Mouse (Mus musculus) ovary, postnatal 10 days (tissue): ENCODE results near the gene Mindy4.

Experiments
- DNase-seq: peaks from one replicate; pipeline ENCODE4 v3.0.0; 2022; ENCODE audit warnings: low spot score

Mindy4 gene

DNA sequence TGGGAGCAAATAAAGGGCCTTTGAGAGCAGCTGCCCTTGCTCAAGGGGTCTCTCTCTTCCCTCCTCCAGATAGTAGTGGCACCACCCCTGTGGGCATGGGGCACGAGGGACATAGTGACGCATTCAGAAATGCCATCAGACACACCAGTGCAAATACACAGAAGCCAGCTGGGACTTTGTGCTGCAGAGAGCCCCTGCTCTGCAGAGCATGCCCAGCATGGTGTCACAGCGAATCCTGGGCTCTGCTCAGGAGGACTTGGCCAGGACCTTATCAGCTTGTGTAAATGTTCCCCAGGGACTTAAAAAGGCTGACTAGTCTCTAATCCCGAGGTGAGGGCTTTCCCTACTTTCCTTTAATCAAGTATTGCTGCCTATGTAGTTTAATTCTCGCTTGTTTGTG, 138.5 kb downstream of the Mindy4 start:
- DNase-seq: no peak

GRCm38 (mm10) chr6:55342328-55342727, 139.1 kb downstream of the Mindy4 start:
- no peak for DNase-seq

DNA sequence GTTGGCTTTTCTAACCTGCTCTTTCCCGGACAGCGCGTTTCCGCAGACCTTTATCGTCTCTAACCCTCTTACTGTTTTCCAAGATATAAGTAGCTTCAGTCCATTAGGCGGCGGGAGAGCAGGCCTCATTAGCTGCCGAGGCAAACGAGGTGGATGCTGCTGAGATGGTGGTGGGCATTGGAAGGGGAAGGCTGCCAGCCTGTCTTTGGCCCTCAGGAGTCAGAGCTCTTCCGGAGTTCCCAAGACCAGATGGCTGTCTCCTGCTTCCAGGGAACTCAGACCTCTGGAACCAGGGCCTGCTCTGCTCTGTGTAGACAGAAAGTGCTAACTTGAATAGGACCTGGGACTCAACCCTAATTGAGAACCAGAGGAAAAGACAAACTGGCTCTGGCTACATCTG, 140.3 kb downstream of the Mindy4 start:
- no peak for DNase-seq

- DNase-seq: no peak
These were observed 141.3 kb downstream of the Mindy4 start for GRCm38 (mm10) chr6:55344291-55345016.

DNA sequence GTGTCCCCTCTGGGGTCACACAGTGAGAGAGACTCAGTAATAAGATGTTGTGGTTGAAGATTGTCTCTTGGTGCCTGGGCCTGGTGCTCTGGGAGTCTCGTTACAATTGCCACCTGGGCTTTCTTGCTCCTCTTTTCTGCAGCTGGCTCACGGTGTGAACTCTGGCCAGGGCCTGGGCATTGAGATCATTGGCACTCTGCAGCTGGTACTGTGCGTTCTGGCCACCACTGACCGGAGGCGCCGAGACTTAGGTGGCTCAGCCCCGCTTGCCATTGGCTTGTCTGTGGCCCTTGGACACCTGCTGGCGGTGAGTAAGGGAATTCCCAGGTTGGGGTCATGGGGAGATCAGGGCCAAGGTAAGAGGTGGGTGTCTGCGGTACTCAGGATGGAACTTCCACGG, 142.1 kb downstream of the Mindy4 start:
- DNase-seq: no peak

DNA sequence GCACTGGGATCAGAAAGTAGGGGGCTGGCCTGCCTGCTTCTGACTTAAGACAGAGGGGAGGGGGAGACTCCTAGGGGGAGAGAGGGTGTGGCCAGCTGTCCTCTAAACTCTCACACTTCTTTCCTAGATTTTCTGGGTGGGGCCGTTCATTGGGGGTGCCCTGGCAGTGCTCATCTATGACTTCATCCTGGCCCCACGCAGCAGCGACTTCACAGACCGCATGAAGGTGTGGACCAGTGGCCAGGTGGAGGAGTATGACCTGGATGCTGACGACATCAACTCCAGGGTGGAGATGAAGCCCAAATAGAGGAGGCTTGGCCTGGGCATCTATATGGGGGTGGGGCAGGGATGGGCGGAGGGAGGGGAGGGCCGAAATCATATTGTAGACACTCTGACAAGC, 143.3 kb downstream of the Mindy4 start:
- DNase-seq: no peak

- no peak for DNase-seq
These were observed 144.8 kb downstream of the Mindy4 start for GRCm38 (mm10) chr6:55347711-55348571.

- DNase-seq: no peak
These were observed 146.0 kb downstream of the Mindy4 start for GRCm38 (mm10) chr6:55349231-55349630.

GRCm38 (mm10) chr6:55350383-55350952, 147.3 kb downstream of the Mindy4 start:
- DNase-seq: no peak

DNA sequence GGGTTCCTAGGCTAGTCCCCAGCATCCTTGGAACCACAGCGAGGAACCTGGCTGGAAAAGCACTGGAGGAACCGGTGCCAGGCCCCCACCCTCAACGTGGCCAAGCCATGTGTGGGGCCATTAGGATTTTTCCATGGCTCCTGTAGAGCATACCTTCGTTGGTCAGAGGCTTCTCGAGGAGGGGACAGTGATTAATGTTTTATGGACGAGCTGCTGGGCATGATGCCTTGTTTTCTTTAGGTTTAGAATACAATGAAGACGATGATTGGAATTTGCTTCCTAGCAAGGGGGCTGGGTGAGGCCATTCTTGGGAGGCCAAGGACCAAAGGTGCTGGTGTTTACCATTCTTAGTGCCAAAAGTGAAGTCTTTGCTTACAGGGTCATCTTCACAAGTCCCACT, 148.5 kb downstream of the Mindy4 start:
- no peak for DNase-seq

GRCm38 (mm10) chr6:55353711-55354445, 150.7 kb downstream of the Mindy4 start:
- DNase-seq: no peak

GRCm38 (mm10) chr6:55354456-55355117, 151.4 kb downstream of the Mindy4 start:
- no peak for DNase-seq

DNA sequence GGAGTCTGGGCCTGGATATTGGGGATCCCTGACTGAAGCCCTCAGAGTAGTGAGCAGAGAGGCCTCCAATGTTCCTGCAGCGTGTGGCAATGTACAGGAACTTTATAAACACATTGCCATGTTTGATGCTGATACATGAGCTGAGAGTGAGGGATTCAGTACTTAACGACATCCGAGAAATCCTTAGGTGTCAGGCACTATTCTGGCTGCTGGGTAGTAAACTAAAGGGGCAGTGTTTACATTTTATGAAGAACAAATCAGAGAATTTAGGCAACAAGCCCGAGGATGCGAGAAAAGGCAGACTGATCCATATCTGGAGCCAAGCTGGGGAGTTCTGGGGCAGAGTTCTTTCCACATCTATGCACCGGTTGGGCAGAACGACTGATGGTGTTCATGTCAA, 152.4 kb downstream of the Mindy4 start:
- DNase-seq: no peak

DNA sequence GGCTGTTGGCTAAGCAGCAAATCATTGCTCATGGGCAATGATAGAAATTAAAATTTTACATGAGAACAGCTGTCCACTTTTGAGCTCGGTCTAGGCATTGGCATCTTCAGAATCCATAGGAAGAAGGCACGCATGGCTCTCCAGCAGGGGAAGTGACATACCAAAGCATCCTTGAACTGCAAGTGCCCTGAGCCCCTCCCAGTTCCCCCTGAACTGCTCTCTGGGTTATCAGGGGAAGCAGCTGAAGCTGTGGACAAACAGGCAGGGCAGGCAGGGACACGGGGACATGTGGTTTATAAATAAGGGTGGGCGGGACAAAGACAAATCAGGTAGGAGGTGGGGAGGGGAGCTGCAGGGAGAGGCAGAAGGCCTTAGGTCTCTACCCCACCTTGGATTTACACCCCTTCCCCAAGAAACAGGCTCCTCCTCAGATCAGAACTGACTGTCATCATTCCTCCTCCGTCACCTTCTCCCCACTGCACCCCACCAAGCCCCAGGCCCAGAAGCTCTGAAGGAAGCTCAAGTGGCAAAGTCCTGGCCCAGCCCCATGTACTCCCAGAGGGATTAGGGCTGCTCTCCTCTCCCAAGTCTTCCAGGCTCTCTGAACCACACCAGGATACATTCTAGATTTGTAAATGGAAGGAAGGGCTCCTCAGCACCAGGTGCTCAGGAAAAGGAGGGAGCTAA, 153.0 kb downstream of the Mindy4 start:
- DNase-seq: no peak

- DNase-seq: no peak
These were observed 153.9 kb downstream of the Mindy4 start for GRCm38 (mm10) chr6:55356976-55357635.

GRCm38 (mm10) chr6:55357636-55358031, 154.5 kb downstream of the Mindy4 start:
- DNase-seq: no peak

GRCm38 (mm10) chr6:55358731-55359143, 155.6 kb downstream of the Mindy4 start:
- no peak for DNase-seq

- no peak for DNase-seq
These were observed 159.5 kb downstream of the Mindy4 start for GRCm38 (mm10) chr6:55362663-55363062.

GRCm38 (mm10) chr6:55367126-55367525, 163.9 kb downstream of the Mindy4 start:
- no peak for DNase-seq
